Mouse (Mus musculus) hindbrain, embryonic 13.5 days (tissue): ENCODE results near the gene Adcy1. TPM values are rescaled to one million over a fixed set of nuclear protein-coding genes. Genes with fewer than 3 reads are reported as not detected.

Experiments used
- ATAC-seq: fragments of 200-750 bp; cut with Nextera tagmentation; 2 replicates; pipeline ENCODE4 v1.8.0; 2017; ENCODE audit warnings: moderate TSS enrichment; ENCODE audit not compliant: low FRiP score
- H3K27ac ChIP-seq: fragments of 300-500 bp; sonication (generic); 2 replicates; pipeline ENCODE4 v1.5.1; 2015; ENCODE audit warnings: inconsistent platforms, mild to moderate bottlenecking, moderate library complexity
- H3K27me3 ChIP-seq: fragments of 300-500 bp; sonication (generic); 2 replicates; pipeline ENCODE4 v1.6.1; 2015; ENCODE audit warnings: mild to moderate bottlenecking, inconsistent platforms
- H3K36me3 ChIP-seq: fragments of 300-500 bp; sonication (generic); 2 replicates; pipeline ENCODE4 v1.6.1; 2015; ENCODE audit warnings: mild to moderate bottlenecking, inconsistent platforms
- H3K4me1 ChIP-seq: fragments of 300-500 bp; sonication (generic); replicated peaks from 2 replicates; pipeline ENCODE4 v1.6.1; 2015; ENCODE audit warnings: inconsistent platforms
- H3K4me2 ChIP-seq: fragments of 300-500 bp; sonication (generic); 2 replicates; pipeline ENCODE4 v1.6.1; 2015; ENCODE audit warnings: inconsistent platforms, mild to moderate bottlenecking, moderate library complexity
- H3K4me3 ChIP-seq: fragments of 300-500 bp; sonication (generic); 2 replicates; pipeline ENCODE4 v1.5.1; 2015; ENCODE audit warnings: mild to moderate bottlenecking, inconsistent platforms
- H3K9ac ChIP-seq: fragments of 300-500 bp; sonication (generic); 2 replicates; pipeline ENCODE4 v1.6.1; 2015; ENCODE audit warnings: mild to moderate bottlenecking, inconsistent platforms
- H3K9me3 ChIP-seq: fragments of 300-500 bp; sonication (generic); 2 replicates; pipeline ENCODE4 v1.6.1; 2016; ENCODE audit warnings: inconsistent platforms
- WGBS: fragments of 180-500 bp; shearing (Covaris S2); methylation state at CpG from one replicate; pipeline ENCODE4 v1.1.7; 2015; 5-methylcytosine and 5-hydroxymethylcytosine counted together
- polyA plus RNA-seq: library from polyadenylated mRNA; unstranded; fragments of >200 nt; fragmentation: Nextera tagmentation; extraction: Ambion mirVana; gene quantifications from 2 replicates; pipeline ENCODE4 v1.2.1, GENCODE M21; 2015

The Adcy1 gene
- polyA plus RNA-seq, 1 experiment from 2014 or later: 4.5 TPM

- Histone ChIP-seq H3K27me3 (peaks cover 53% of the 10 kb centered on the region), H3K9me3 (no peaks in the 10 kb centered on the region), H3K27ac (0 out of 2 replicates have a peak overlapping the region, but pooled peaks have one; percentile 18), H3K4me3 (no peak overlapping the region), H3K9ac (peak overlapping the region; percentile 56; the same call in 1 of the 2 replicates), H3K36me3 (no peaks in the 10 kb centered on the region), H3K4me2 (peak overlapping the region; percentile 40), H3K4me1 (peaks cover 14% of the 10 kb centered on the region)
- 20% methylated on average over 11 of the region's 11 CpGs for WGBS
- peak; percentile 47; the same call in 1 of the 2 replicates for ATAC-seq
These were observed 7.2 kb upstream of the Adcy1 start for GRCm38 (mm10) chr11:7056121-7056520.

GRCm38 (mm10) chr11:7057781-7058180 lies 5.5 kb upstream of the Adcy1 start:
- 85% methylated on average over 7 of the region's 7 CpGs for WGBS
- Histone ChIP-seq H3K27ac (no peak overlapping the region), H3K4me3 (no peak overlapping the region), H3K27me3 (peaks cover 68% of the 10 kb centered on the region), H3K4me1 (peaks cover 19% of the 10 kb centered on the region), H3K9me3 (no peaks in the 10 kb centered on the region), H3K4me2 (no peak overlapping the region), H3K36me3 (no peaks in the 10 kb centered on the region), H3K9ac (no peak overlapping the region)
- no peak for ATAC-seq

- ATAC-seq: no peak
- peak overlapping the region; percentile 63; the same call in 1 of the 2 replicates for H3K4me2 ChIP-seq
- H3K36me3 ChIP-seq: no peaks in the 10 kb centered on the region
- H3K9ac ChIP-seq: no peak overlapping the region
- peaks cover 81% of the 10 kb centered on the region for H3K27me3 ChIP-seq
- H3K4me3 ChIP-seq: no peak overlapping the region
- no peaks in the 10 kb centered on the region for H3K9me3 ChIP-seq
- 43% methylated on average over 6 of the region's 6 CpGs for WGBS
- H3K4me1 ChIP-seq: peaks cover 39% of the 10 kb centered on the region
- H3K27ac ChIP-seq: no peak overlapping the region
These were observed 1.3 kb upstream of the Adcy1 start for GRCm38 (mm10) chr11:7061961-7062360.

- peak; percentile 19 for ATAC-seq
- peaks cover 76% of the 10 kb centered on the region for H3K27me3 ChIP-seq
- H3K4me1 ChIP-seq: peaks cover 39% of the 10 kb centered on the region
- peak overlapping the region; percentile 63 for H3K4me2 ChIP-seq
- 4% methylated on average over 10 of the region's 10 CpGs for WGBS
- H3K9ac ChIP-seq: peak overlapping the region; percentile 69
- 0 out of 2 replicates have a peak overlapping the region, but pooled peaks have one; percentile 55 for H3K27ac ChIP-seq
- peak overlapping the region; percentile 71 for H3K4me3 ChIP-seq
- H3K9me3 ChIP-seq: no peaks in the 10 kb centered on the region
- no peaks in the 10 kb centered on the region for H3K36me3 ChIP-seq
These were observed 723 bp upstream of the Adcy1 start for GRCm38 (mm10) chr11:7062566-7062965.

GRCm38 (mm10) chr11:7063681-7064267 lies 485 bp downstream of the Adcy1 start:
- H3K4me3 ChIP-seq: peak overlapping the region; percentile 71
- H3K9ac ChIP-seq: peak overlapping the region; percentile 78
- peaks cover 39% of the 10 kb centered on the region for H3K4me1 ChIP-seq
- ATAC-seq: peak; percentile 63
- peak overlapping the region; percentile 91 for H3K4me2 ChIP-seq
- peak overlapping the region; percentile 23; the same call in 1 of the 2 replicates for H3K27ac ChIP-seq
- no peaks in the 10 kb centered on the region for H3K9me3 ChIP-seq
- no peaks in the 10 kb centered on the region for H3K36me3 ChIP-seq
- H3K27me3 ChIP-seq: peaks cover 64% of the 10 kb centered on the region
- under 1% methylated on average over 52 of the region's 53 CpGs for WGBS

DNA sequence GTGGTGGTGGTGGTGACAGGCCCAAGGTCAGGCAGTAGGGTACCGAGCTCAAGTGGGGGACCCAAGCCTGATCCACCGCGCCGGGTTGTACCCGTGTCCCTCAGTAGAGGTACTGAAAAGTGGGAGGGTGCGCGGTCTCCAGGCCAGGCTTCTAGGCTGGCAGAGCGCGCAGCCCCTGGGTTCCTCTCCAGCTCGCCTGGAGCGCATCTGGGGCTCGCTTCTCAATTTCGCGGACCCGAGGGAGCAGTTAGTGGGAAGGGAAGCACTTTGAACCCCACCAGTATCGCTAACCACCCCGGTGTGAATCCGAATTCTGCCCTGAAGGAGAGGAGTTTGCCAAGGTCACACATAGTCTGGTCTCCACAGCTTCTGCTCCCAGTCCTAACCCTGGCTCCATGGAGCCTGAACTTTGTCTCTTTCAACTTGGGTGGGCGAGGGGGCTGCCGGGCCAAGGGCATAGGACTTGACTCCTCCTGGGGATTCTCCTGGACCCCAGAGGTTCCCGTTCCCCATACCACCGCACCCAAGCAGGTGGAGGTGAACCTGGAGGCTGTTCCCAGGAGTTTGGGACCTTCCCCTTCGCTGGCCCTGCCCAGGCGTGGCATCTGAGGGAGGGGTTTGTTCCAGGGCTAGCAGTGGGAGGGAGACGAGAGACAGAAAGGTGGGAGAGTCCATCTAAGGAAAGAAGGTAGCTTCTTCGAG lies 1.3 kb downstream of the Adcy1 start:
- peak; percentile 16; the same call in 1 of the 2 replicates for ATAC-seq
- Histone ChIP-seq H3K4me3 (peak overlapping the region; percentile 71), H3K4me1 (peaks cover 39% of the 10 kb centered on the region), H3K36me3 (no peaks in the 10 kb centered on the region), H3K4me2 (peak overlapping the region; percentile 91), H3K9ac (peak overlapping the region; percentile 78), H3K9me3 (no peaks in the 10 kb centered on the region), H3K27ac (no peak overlapping the region), H3K27me3 (peaks cover 60% of the 10 kb centered on the region)
- 4% methylated on average over 25 of the region's 26 CpGs for WGBS

GRCm38 (mm10) chr11:7065388-7065787 lies 2.1 kb downstream of the Adcy1 start:
- Histone ChIP-seq H3K4me2 (peak overlapping the region; percentile 91), H3K4me3 (peak overlapping the region; percentile 71), H3K27ac (no peak overlapping the region), H3K27me3 (peaks cover 55% of the 10 kb centered on the region), H3K4me1 (peaks cover 44% of the 10 kb centered on the region), H3K9ac (peak overlapping the region; percentile 78), H3K9me3 (no peaks in the 10 kb centered on the region), H3K36me3 (no peaks in the 10 kb centered on the region)
- 12% methylated on average over 4 of the region's 4 CpGs for WGBS
- no peak for ATAC-seq

GRCm38 (mm10) chr11:7065876-7066275 lies 2.6 kb downstream of the Adcy1 start:
- ATAC-seq: no peak
- 51% methylated on average over 5 of the region's 5 CpGs for WGBS

GRCm38 (mm10) chr11:7067263-7067662 lies 4.0 kb downstream of the Adcy1 start:
- Histone ChIP-seq H3K4me3 (no peak overlapping the region), H3K4me2 (0 out of 2 replicates have a peak overlapping the region, but pooled peaks have one; percentile 91), H3K27ac (no peak overlapping the region), H3K36me3 (no peaks in the 10 kb centered on the region), H3K27me3 (peaks cover 36% of the 10 kb centered on the region), H3K9me3 (no peaks in the 10 kb centered on the region), H3K4me1 (peaks cover 57% of the 10 kb centered on the region), H3K9ac (no peak overlapping the region)
- ATAC-seq: no peak
- WGBS: 85% methylated on average over 4 of the region's 4 CpGs

More at GRCm38 (mm10) chr11:7065876-7066275, 2.6 kb downstream of the Adcy1 start:
- no peaks in the 10 kb centered on the region for H3K36me3 ChIP-seq
- peaks cover 50% of the 10 kb centered on the region for H3K27me3 ChIP-seq
- H3K9me3 ChIP-seq: no peaks in the 10 kb centered on the region
- no peak overlapping the region for H3K27ac ChIP-seq
- peak overlapping the region; percentile 71 for H3K4me3 ChIP-seq
- H3K9ac ChIP-seq: peak overlapping the region; percentile 62; the same call in 1 of the 2 replicates
- peak overlapping the region; percentile 91 for H3K4me2 ChIP-seq
- H3K4me1 ChIP-seq: peaks cover 48% of the 10 kb centered on the region

- H3K36me3 ChIP-seq: no peaks in the 10 kb centered on the region
- no peak overlapping the region for H3K9ac ChIP-seq
- H3K27me3 ChIP-seq: peaks cover 32% of the 10 kb centered on the region
- peaks cover 55% of the 10 kb centered on the region for H3K4me1 ChIP-seq
- no peak overlapping the region for H3K4me2 ChIP-seq
- H3K27ac ChIP-seq: no peak overlapping the region
- ATAC-seq: no peak
- WGBS: 80% methylated on average over 12 of the region's 12 CpGs
- H3K9me3 ChIP-seq: no peaks in the 10 kb centered on the region
- H3K4me3 ChIP-seq: no peak overlapping the region
These were observed 5.4 kb downstream of the Adcy1 start for GRCm38 (mm10) chr11:7068479-7069235.

GRCm38 (mm10) chr11:7069762-7070161 lies 6.5 kb downstream of the Adcy1 start:
- no peak overlapping the region for H3K27ac ChIP-seq
- peaks cover 23% of the 10 kb centered on the region for H3K27me3 ChIP-seq
- H3K4me2 ChIP-seq: no peak overlapping the region
- H3K4me1 ChIP-seq: peaks cover 47% of the 10 kb centered on the region
- H3K9ac ChIP-seq: no peak overlapping the region
- no peak overlapping the region for H3K4me3 ChIP-seq
- no peaks in the 10 kb centered on the region for H3K36me3 ChIP-seq
- no peaks in the 10 kb centered on the region for H3K9me3 ChIP-seq
- WGBS: 89% methylated on average over 4 of the region's 4 CpGs
- ATAC-seq: no peak

- Histone ChIP-seq H3K36me3 (no peaks in the 10 kb centered on the region), H3K9ac (no peak overlapping the region), H3K4me1 (peaks cover 28% of the 10 kb centered on the region), H3K9me3 (no peaks in the 10 kb centered on the region), H3K27me3 (peaks cover 5% of the 10 kb centered on the region; the same call in 1 of the 2 replicates), H3K4me2 (no peak overlapping the region), H3K27ac (no peak overlapping the region), H3K4me3 (no peak overlapping the region)
- peak; percentile 9; the same call in 1 of the 2 replicates for ATAC-seq
- 83% methylated on average over 6 of the region's 6 CpGs for WGBS
These were observed 8.3 kb downstream of the Adcy1 start for GRCm38 (mm10) chr11:7071617-7072016.
